Mouse (Mus musculus) MEL (cell line): Measurements from ENCODE around the gene Wif1. TPM values are rescaled to one million over a fixed set of nuclear protein-coding genes. Genes with fewer than 3 reads are reported as not detected.

Experiments
- DNase-seq: peaks from one replicate; pipeline ENCODE4 v3.0.0; 2011; ENCODE audit warnings: low read depth, low spot score
- H3K27ac ChIP-seq: 2 replicates; pipeline ENCODE4 v1.5.1; 2012; ENCODE audit warnings: low read depth, mild to moderate bottlenecking, control low read depth, low read length, moderate library complexity; ENCODE audit not compliant: control insufficient read depth
- H3K27me3 ChIP-seq, 2 experiments: fragments of 150-350 bp in 1 of 2; sonication (generic) in 1 of 2; 2 replicates each; pipeline ENCODE4 v1.6.1; 2012; ENCODE audit warnings: low read length in 2 of 2, mild to moderate bottlenecking in 2 of 2, improper control_type of control experiment in 1 of 2, moderate library complexity in 1 of 2; ENCODE audit not compliant: insufficient read depth in 2 of 2, control insufficient read depth in 1 of 2
- H3K36me3 ChIP-seq, 2 experiments: 2 replicates each; pipeline ENCODE4 v1.6.1; 2012 to 2014; ENCODE audit warnings: low read length in 2 of 2, improper control_type of control experiment in 1 of 2, inconsistent platforms in 1 of 2, mild to moderate bottlenecking in 1 of 2; ENCODE audit not compliant: insufficient read depth in 2 of 2, control insufficient read depth in 1 of 2
- H3K4me1 ChIP-seq, 2 experiments: fragments of 150-350 bp in 1 of 2; sonication (generic) in 1 of 2; 2 replicates each; pipeline ENCODE4 v1.6.1; 2012; ENCODE audit warnings: low read length in 2 of 2, improper control_type of control experiment in 1 of 2, mild to moderate bottlenecking in 1 of 2; ENCODE audit not compliant: insufficient read depth in 2 of 2, control insufficient read depth in 1 of 2
- H3K4me3 ChIP-seq, 2 experiments: fragments of 150-350 bp in 1 of 2; sonication (generic) in 1 of 2; 2 replicates each; pipeline ENCODE4 v1.5.1; 2012; ENCODE audit warnings: low read depth in 2 of 2, low read length in 2 of 2, mild to moderate bottlenecking in 2 of 2, moderate library complexity in 2 of 2, control low read depth in 1 of 2, improper control_type of control experiment in 1 of 2; ENCODE audit not compliant: control insufficient read depth in 1 of 2, insufficient read depth in 1 of 2
- H3K79me2 ChIP-seq: 2 replicates; pipeline ENCODE4 v1.6.1; 2012; ENCODE audit warnings: mild to moderate bottlenecking, low read length, moderate library complexity; ENCODE audit not compliant: control insufficient read depth, poor library complexity, insufficient read depth
- H3K9ac ChIP-seq: 2 replicates; pipeline ENCODE4 v1.6.1; 2012; ENCODE audit warnings: low read depth, mild to moderate bottlenecking, control low read depth, low read length, moderate library complexity; ENCODE audit not compliant: control insufficient read depth, poor library complexity, severe bottlenecking
- H3K9me3 ChIP-seq: fragments of 150-350 bp; sonication (generic); replicated peaks from 2 replicates; pipeline ENCODE4 v1.6.1; 2012; ENCODE audit warnings: mild to moderate bottlenecking, low read length, improper control_type of control experiment, moderate library complexity; ENCODE audit not compliant: insufficient read depth
- CTCF ChIP-seq, 3 experiments: IDR thresholded peaks in 2 of 3; conservative IDR thresholded peaks in 1 of 3; 2 replicates each; pipeline ENCODE4 v1.5.1; 2011 to 2012; ENCODE audit warnings: low read length in 3 of 3, low read depth in 2 of 3, mild to moderate bottlenecking in 2 of 3, improper control_type of control experiment in 1 of 3, inconsistent platforms in 1 of 3, mixed read lengths in 1 of 3, moderate library complexity in 1 of 3; ENCODE audit not compliant: control insufficient read depth in 1 of 3, insufficient read depth in 1 of 3, poor library complexity in 1 of 3, severe bottlenecking in 1 of 3
- ETS1 ChIP-seq: IDR thresholded peaks from 2 replicates; pipeline ENCODE4 v1.6.1; 2012; ENCODE audit warnings: low read depth, mild to moderate bottlenecking, inconsistent platforms, low read length, improper control_type of control experiment, moderate library complexity
- GABPA ChIP-seq: IDR thresholded peaks from 2 replicates; pipeline ENCODE4 v1.6.1; 2012; ENCODE audit warnings: low read depth, mild to moderate bottlenecking, inconsistent platforms, low read length, improper control_type of control experiment, moderate library complexity
- GATA1 ChIP-seq: IDR thresholded peaks from 2 replicates; pipeline ENCODE4 v1.6.1; 2011; ENCODE audit warnings: low read depth, low read length, improper control_type of control experiment
- KAT2A ChIP-seq: conservative IDR thresholded peaks from 2 replicates; pipeline ENCODE4 v1.6.1; 2012; ENCODE audit warnings: low read depth, low read length, improper control_type of control experiment, inconsistent platforms
- MAFK ChIP-seq: IDR thresholded peaks from 2 replicates; pipeline ENCODE4 v1.6.1; 2011; ENCODE audit warnings: low read depth, mild to moderate bottlenecking, low read length, improper control_type of control experiment, borderline replicate concordance
- MAX ChIP-seq: IDR thresholded peaks from 2 replicates; pipeline ENCODE4 v1.6.1; 2011; ENCODE audit warnings: low read length, improper control_type of control experiment
- MAZ ChIP-seq: IDR thresholded peaks from 2 replicates; pipeline ENCODE4 v1.6.1; 2012; ENCODE audit warnings: low read depth, mild to moderate bottlenecking, inconsistent platforms, low read length, improper control_type of control experiment
- MEF2A ChIP-seq: IDR thresholded peaks from 2 replicates; pipeline ENCODE4 v1.6.1; 2014; ENCODE audit warnings: low read depth, mild to moderate bottlenecking, inconsistent platforms, low read length, improper control_type of control experiment; ENCODE audit not compliant: poor library complexity, insufficient replicate concordance, severe bottlenecking; ENCODE audit errors: extremely low read depth
- MXI1 ChIP-seq: IDR thresholded peaks from 2 replicates; pipeline ENCODE4 v1.6.1; 2011; ENCODE audit warnings: mild to moderate bottlenecking, low read depth, low read length, improper control_type of control experiment
- MYB ChIP-seq: IDR thresholded peaks from 2 replicates; pipeline ENCODE4 v1.6.1; 2011; ENCODE audit warnings: mild to moderate bottlenecking, low read depth, low read length, improper control_type of control experiment
- NELFE ChIP-seq: IDR thresholded peaks from 2 replicates; pipeline ENCODE4 v1.6.1; 2011; ENCODE audit warnings: low read depth, low read length, improper control_type of control experiment
- POLR2AphosphoS2 ChIP-seq: IDR thresholded peaks from 2 replicates; pipeline ENCODE4 v1.6.1; 2011; ENCODE audit warnings: low read length, improper control_type of control experiment
- POLR2AphosphoS5 ChIP-seq: IDR thresholded peaks from 2 replicates; pipeline ENCODE4 v1.6.1; 2012; ENCODE audit warnings: low read depth, borderline replicate concordance, mild to moderate bottlenecking, inconsistent platforms, low read length, moderate library complexity, mixed read lengths
- RAD21 ChIP-seq: IDR thresholded peaks from 2 replicates; pipeline ENCODE4 v1.6.1; 2011; ENCODE audit warnings: mild to moderate bottlenecking, low read depth, low read length, improper control_type of control experiment
- RCOR1 ChIP-seq: IDR thresholded peaks from 2 replicates; pipeline ENCODE4 v1.6.1; 2012; ENCODE audit warnings: low read depth, mild to moderate bottlenecking, inconsistent platforms, low read length, improper control_type of control experiment
- SIN3A ChIP-seq: IDR thresholded peaks from 2 replicates; pipeline ENCODE4 v1.6.1; 2012; ENCODE audit warnings: low read length, improper control_type of control experiment, inconsistent platforms
- SMC3 ChIP-seq: IDR thresholded peaks from 2 replicates; pipeline ENCODE4 v1.6.1; 2011; ENCODE audit warnings: low read depth, low read length, improper control_type of control experiment
- UBTF ChIP-seq: IDR thresholded peaks from 2 replicates; pipeline ENCODE4 v1.6.1; 2012; ENCODE audit warnings: low read depth, mild to moderate bottlenecking, inconsistent platforms, low read length, improper control_type of control experiment, moderate library complexity, borderline replicate concordance; ENCODE audit not compliant: insufficient read depth
- USF2 ChIP-seq, 2 experiments: IDR thresholded peaks; 2 replicates each; pipeline ENCODE4 v1.6.1; 2011 to 2012; ENCODE audit warnings: improper control_type of control experiment in 2 of 2, low read length in 2 of 2, borderline replicate concordance in 1 of 2, inconsistent platforms in 1 of 2, low read depth in 1 of 2, mild to moderate bottlenecking in 1 of 2; ENCODE audit not compliant: insufficient read depth in 1 of 2
- ZC3H11A ChIP-seq: IDR thresholded peaks from 2 replicates; pipeline ENCODE4 v1.6.1; 2012; ENCODE audit warnings: low read depth, mild to moderate bottlenecking, inconsistent platforms, low read length, improper control_type of control experiment
- ZMIZ1 ChIP-seq: IDR thresholded peaks from 2 replicates; pipeline ENCODE4 v1.6.1; 2012; ENCODE audit warnings: low read depth, mild to moderate bottlenecking, inconsistent platforms, low read length, improper control_type of control experiment, moderate library complexity
- polyA plus RNA-seq, 2 experiments: library from polyadenylated mRNA; stranded (reverse) in 1 of 2; unstranded in 1 of 2; fragments of >175 nt in 1 of 2; fragments of >200 nt in 1 of 2; gene quantifications; 2 replicates each; pipeline versions ENCODE4 v1.2.1 to v1.2.4; 2012; ENCODE audit warnings: low replicate concordance in 2 of 2, low read depth in 1 of 2; ENCODE audit not compliant: insufficient read length in 2 of 2, insufficient read depth in 1 of 2, missing spikeins in 1 of 2
- total RNA-seq: library from RNA; depleted of rRNA; stranded (reverse); fragments of 300-350 nt; gene quantifications from 2 replicates; pipeline ENCODE4 v1.2.3, GENCODE M21; 2012

The Wif1 gene
- total and polyA plus RNA-seq, 3 experiments: not detected

- Histone ChIP-seq H3K4me3 (no peak overlapping the region), H3K27me3 (no peaks in the 10 kb centered on the region), H3K36me3 (no peaks in the 10 kb centered on the region), H3K79me2 (no peaks in the 10 kb centered on the region), H3K4me1 (no peaks in the 10 kb centered on the region), H3K9me3 (no peaks in the 10 kb centered on the region), H3K9ac (no peak overlapping the region), H3K27ac (no peak overlapping the region)
- TF ChIP-seq UBTF: no peak
- no peak for TF ChIP-seq SMC3
- no peak for TF ChIP-seq MYB
- TF ChIP-seq GABPA: no peak
- TF ChIP-seq USF2 (IDR thresholded peaks at IDR 0.05; ENCODE audit: borderline replicate concordance in 1 of 2, insufficient read depth in 1 of 2, low read depth in 1 of 2, low read length in 2 of 2): no peak
- TF ChIP-seq MXI1: no peak
- no peak for TF ChIP-seq MAFK
- no peak for DNase-seq
These were observed 64.5 kb downstream of the Wif1 start for GRCm38 (mm10) chr10:121098263-121098662.

- TF ChIP-seq RCOR1 (no peak), NELFE (no peak), SIN3A (no peak), GATA1 (no peak), GABPA (no peak), MAZ (no peak), ZMIZ1 (no peak), ZC3H11A (no peak), MEF2A (no peak), KAT2A (no peak), POLR2AphosphoS5 (no peak), MAX (no peak), RAD21 (no peak), CTCF (IDR thresholded peaks at IDR 0.05 in 2 of 3, conservative IDR thresholded peaks at IDR 0.05 in 1 of 3; ENCODE audit: control insufficient read depth in 1 of 3, insufficient read depth in 1 of 3, low read depth in 2 of 3, low read length in 3 of 3, poor library complexity in 1 of 3, severe bottlenecking in 1 of 3) (no peak), POLR2AphosphoS2 (no peak), MAFK (no peak), USF2 (IDR thresholded peaks at IDR 0.05; ENCODE audit: borderline replicate concordance in 1 of 2, insufficient read depth in 1 of 2, low read depth in 1 of 2, low read length in 2 of 2) (no peak), ETS1 (no peak)
- Histone ChIP-seq H3K4me3 (no peak overlapping the region), H3K27me3 (no peaks in the 10 kb centered on the region), H3K79me2 (no peaks in the 10 kb centered on the region), H3K9me3 (no peaks in the 10 kb centered on the region), H3K4me1 (no peaks in the 10 kb centered on the region), H3K36me3 (no peaks in the 10 kb centered on the region), H3K27ac (no peak overlapping the region), H3K9ac (no peak overlapping the region)
- DNase-seq: no peak
These were observed 65.9 kb downstream of the Wif1 start for GRCm38 (mm10) chr10:121099658-121100057.
